Mouse (Mus musculus) megakaryocyte progenitor cell, adult 5-6 weeks (primary cell): ENCODE data around the gene Il27ra. TPM values are rescaled to one million over a fixed set of nuclear protein-coding genes. Genes with fewer than 3 reads are reported as not detected.
A peak's percentile ranks its signal among the peaks of the same experiment; 100 is the strongest.

Source experiments
- ATAC-seq: replicated peaks from 2 replicates; pipeline ENCODE4 v1.8.0; 2016; ENCODE audit warnings: mild to moderate bottlenecking, moderate TSS enrichment, inconsistent platforms; ENCODE audit not compliant: poor library complexity
- total RNA-seq, 2 experiments: library from RNA; stranded (forward) in 1 of 2; stranded (reverse) in 1 of 2; fragments of 157-497, 149-512 nt in 1 of 2; fragments of 200-1000 nt in 1 of 2; gene quantifications; 2 replicates each; pipeline versions ENCODE4 v1.2.3 to v1.2.4; 2015 to 2017

Gene Il27ra
- total RNA-seq, 2 experiments from 2014 or later: 1.9 TPM

GRCm38 (mm10) chr8:84066291-84066930 lies 24.0 kb upstream of the Il27ra start, which contains the start of gene Rfx1:
TSS of gene Rfx1 (plus strand) at chr8:84066834.
- ATAC-seq: peak; percentile 86

DNA sequence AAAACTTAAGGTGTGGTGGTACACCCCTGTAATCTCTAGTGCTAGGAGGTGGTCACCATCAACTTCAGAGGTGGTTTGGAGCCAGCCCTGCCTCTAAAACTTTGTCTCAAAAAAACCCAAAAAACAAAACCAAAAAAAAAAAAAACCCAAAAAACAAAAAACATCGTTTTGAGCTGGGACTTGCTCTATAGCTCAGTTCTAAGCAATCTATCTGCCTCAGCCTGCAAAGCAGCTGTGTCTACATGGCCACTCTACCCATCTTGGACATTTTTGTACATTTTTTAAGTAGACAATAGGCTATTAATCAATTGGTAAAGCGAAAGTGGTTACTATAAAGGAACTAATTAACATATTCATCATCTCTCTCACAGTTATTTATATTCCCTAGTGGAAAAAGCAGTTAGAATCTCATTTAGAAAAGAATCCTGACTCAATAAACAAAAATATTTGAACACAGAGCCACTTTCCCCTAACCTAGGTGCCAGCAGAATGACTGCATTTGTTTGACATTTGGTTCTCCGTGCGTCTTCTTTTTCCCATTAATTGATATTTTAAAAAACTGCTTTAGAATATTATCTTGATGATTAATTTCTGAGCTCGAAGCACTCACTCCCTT lies 23.2 kb upstream of the Il27ra start:
- ATAC-seq: no peak

DNA sequence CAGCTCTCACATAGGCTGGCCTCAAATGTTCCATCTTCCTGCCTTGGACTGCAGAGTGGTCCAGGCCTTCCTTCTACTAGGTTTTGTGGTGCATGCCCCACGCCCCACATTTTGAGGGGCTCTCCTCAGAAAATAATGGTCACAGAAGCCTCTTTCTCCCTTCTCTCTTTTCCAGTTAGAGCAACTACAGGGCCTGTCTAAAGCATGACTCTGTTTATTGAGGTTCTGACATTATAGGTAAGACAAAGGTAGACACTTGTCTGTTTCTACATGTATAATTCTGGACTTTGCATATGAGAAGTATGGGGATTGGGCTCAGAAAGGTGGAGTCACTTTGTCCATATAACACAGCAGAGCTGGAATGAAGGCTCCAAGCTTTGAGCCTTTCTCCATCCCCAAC lies 22.6 kb upstream of the Il27ra start, which contains the start of gene Gm10643:
TSS of gene Gm10643 (minus strand) at position 101 of the 400 bp plus-strand sequence.
- ATAC-seq: no peak

- ATAC-seq: no peak
Observed at GRCm38 (mm10) chr8:84063861-84064610, 21.6 kb upstream of the Il27ra start.

DNA sequence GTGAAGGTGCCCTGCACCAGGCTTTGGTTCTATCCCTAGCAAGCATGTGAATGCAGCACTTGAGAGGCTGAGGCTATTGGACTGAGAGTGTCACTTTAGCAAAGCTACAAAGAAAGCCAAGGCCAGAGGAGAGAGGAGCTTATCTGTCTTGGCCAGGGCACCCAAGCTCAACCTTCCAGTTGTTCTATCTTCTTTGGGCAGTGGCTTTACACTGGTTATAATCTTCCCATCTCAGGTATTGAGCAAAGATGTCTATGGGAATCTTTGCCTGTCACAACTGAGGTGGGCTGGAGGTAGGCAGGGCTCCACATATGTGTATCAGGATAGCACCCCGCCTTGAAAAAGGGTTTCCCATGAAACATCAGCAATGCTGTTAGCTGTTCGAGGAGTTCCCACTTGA lies 17.9 kb upstream of the Il27ra start:
- peak; percentile 83 for ATAC-seq

DNA sequence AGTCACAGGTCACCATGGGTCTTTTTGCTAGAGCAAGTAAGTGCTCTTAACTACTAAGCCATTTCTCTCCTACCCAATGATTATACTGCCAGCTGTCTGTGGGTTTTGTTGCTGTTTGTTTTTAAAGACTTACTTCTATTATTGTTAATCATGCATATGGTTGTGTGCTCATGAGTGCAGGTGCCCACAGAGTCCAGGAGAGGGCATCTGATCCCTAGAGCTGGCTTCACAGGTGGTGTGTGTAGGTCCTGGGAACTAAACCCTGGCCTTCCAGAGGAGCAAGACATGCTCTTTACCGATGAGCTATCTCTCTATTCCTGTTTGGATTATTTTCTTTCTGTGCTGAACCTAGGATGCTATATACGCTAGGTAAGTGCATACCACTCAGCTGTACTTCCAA lies 16.8 kb upstream of the Il27ra start:
- peak; percentile 49; the same call in 1 of the 2 replicates for ATAC-seq

GRCm38 (mm10) chr8:84057827-84058226 lies 15.4 kb upstream of the Il27ra start:
- no peak for ATAC-seq

- ATAC-seq: 0 out of 2 replicates have a peak, but pooled peaks have one; percentile 11
Observed at GRCm38 (mm10) chr8:84053229-84053628, 10.8 kb upstream of the Il27ra start.

GRCm38 (mm10) chr8:84052746-84053145 lies 10.4 kb upstream of the Il27ra start:
- ATAC-seq: peak; percentile 94

- no peak for ATAC-seq
Observed at GRCm38 (mm10) chr8:84048171-84048570, 5.8 kb upstream of the Il27ra start.

DNA sequence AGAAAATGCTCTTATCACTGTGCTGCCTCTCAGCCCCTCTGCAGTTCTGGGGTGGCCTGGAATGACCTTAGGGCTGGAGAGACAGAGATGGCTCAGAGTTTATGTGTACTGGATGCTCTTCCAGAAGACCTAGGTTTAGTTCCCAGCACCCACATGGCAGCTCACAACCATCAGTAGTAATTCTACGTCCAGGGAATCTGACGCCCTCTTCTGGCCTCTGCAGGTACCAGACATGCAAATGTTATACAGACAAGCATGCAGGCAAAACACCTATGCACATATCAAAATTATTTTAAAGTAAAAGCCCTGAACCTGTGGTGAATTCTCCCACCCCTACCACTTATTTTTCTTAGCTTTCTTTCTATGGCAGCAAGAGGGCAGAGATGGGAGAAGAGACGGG lies 4.1 kb upstream of the Il27ra start:
- no peak for ATAC-seq

DNA sequence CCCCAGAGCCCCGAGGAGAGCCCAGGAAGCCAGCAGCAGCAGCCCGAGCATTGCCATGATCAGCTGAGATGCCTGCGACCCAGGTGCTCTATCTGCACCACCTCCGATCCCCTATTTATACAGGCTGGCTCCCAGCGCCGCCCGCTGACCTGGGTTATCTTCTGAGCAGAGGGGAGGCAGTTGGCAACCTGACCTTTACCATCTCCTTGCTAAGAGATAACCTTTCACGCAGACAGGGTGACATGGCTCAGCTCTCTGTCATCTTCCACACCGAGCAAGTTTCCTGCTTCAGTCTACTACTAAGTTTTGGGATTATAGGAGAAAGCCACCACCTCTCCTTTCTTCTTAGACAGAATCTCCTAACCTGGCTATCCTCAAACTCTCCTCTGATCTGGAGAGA lies 2.5 kb upstream of the Il27ra start, which contains the start of gene Rln3:
TSS of gene Rln3 (minus strand) at position 101 of the 400 bp plus-strand sequence.
- 0 out of 2 replicates have a peak, but pooled peaks have one; percentile 13 for ATAC-seq

DNA sequence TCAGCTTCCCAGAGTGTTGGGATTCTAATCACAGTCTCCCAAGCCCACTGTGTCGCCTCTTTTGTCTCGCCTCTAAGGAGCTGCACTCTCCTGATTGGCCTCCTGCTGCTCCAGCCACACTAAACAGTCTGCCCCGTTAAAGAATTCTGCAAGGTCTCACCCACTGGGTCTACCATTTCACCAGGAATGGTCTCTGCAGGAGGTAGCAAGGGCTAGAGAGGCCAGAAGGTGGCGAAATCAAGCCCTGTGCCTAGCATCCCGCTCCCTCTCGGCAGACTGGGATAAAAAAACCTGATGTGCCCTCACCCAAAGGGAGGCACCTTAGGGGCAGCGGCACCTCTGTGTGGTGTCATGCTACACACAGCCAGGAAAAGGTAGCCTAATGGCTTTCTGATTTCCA lies 1.7 kb upstream of the Il27ra start:
- ATAC-seq: no peak

GRCm38 (mm10) chr8:84042948-84043342 lies 556 bp upstream of the Il27ra start:
- ATAC-seq: no peak

- ATAC-seq: peak; percentile 78
Observed at GRCm38 (mm10) chr8:84039050-84039449, 3.3 kb downstream of the Il27ra start.

GRCm38 (mm10) chr8:84038015-84038414 lies 4.4 kb downstream of the Il27ra start:
- no peak for ATAC-seq

GRCm38 (mm10) chr8:84032777-84033176 lies 9.6 kb downstream of the Il27ra start:
- no peak for ATAC-seq

GRCm38 (mm10) chr8:84029272-84029671 lies 13.1 kb downstream of the Il27ra start:
- no peak for ATAC-seq

- peak; percentile 77 for ATAC-seq
Observed at GRCm38 (mm10) chr8:84027449-84027848, 14.9 kb downstream of the Il27ra start.

- peak; percentile 61 for ATAC-seq
Observed at GRCm38 (mm10) chr8:84025863-84026262, 16.5 kb downstream of the Il27ra start.

DNA sequence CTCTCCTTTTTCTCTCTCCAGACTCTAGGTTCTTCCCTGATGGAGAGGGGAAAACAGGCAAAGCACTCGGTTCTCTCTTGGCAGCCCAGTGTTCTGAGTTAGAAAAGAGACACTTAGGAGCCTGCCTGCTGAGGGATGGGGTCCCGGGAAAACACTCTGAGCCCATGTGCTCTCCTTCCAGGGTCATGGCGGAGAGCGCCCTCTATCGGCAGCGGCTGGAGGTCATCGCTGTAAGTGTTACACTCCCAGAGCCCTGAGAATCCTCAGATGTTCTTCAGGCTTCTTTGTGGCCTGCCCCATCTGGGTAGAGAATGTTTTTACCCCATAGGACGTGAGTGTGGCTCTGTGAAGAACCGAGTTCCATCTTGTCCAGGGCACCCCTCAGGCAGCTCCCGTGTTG lies 18.2 kb downstream of the Il27ra start:
- peak; percentile 56 for ATAC-seq

DNA sequence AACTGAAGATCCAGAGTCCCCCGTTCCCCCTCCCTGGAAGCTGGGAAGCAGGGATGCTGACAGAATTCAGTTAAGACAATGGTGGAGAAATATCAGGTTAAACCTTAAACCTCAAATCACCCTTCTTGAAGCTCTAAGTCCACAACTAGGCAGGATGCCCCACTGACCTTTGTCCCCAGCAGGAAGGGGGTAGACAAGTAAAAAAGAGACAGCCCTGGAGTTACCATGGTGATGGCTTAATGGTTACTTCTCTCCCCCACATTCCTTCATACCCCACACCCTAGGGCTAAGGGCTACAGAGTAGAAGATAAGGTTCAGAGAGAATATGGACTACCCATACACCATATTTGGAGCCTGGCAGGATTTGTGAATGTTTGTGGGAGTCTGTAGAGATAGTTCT lies 18.8 kb downstream of the Il27ra start:
- no peak for ATAC-seq
